Mouse (Mus musculus) midbrain, embryonic 10.5 days (tissue): ENCODE measurements around the gene Tldc1. TPM values are rescaled to one million over a fixed set of nuclear protein-coding genes. Genes with fewer than 3 reads are reported as not detected.

Experiments used
- DNase-seq: peaks from one replicate; pipeline ENCODE4 v3.0.0-alpha.2; 2017; ENCODE audit warnings: low spot score
- H3K27ac ChIP-seq: fragments of 300-500 bp; sonication (generic); replicated peaks from 2 replicates; pipeline ENCODE4 v1.5.1; 2016; ENCODE audit warnings: mild to moderate bottlenecking
- H3K27me3 ChIP-seq: fragments of 300-500 bp; sonication (generic); 2 replicates; pipeline ENCODE4 v1.6.1; 2016; ENCODE audit warnings: low read depth, mild to moderate bottlenecking; ENCODE audit not compliant: poor library complexity, severe bottlenecking
- H3K36me3 ChIP-seq: fragments of 300-500 bp; sonication (generic); 2 replicates; pipeline ENCODE4 v1.6.1; 2016; ENCODE audit warnings: mild to moderate bottlenecking, moderate library complexity
- H3K4me1 ChIP-seq: fragments of 300-500 bp; sonication (generic); 2 replicates; pipeline ENCODE4 v1.6.1; 2016
- H3K4me3 ChIP-seq: fragments of 300-500 bp; sonication (generic); 2 replicates; pipeline ENCODE4 v1.5.1; 2016; ENCODE audit warnings: mild to moderate bottlenecking, moderate library complexity
- H3K9me3 ChIP-seq: fragments of 300-500 bp; sonication (generic); replicated peaks from 2 replicates; pipeline ENCODE4 v1.6.1; 2016; ENCODE audit warnings: mild to moderate bottlenecking
- WGBS: fragments of 180-500 bp; shearing (Covaris S2); methylation state at CpG from one replicate; pipeline ENCODE4 v1.1.7; 2016; 5-methylcytosine and 5-hydroxymethylcytosine counted together
- polyA plus RNA-seq: library from polyadenylated mRNA; unstranded; fragments of >200 nt; fragmentation: Nextera tagmentation; extraction: Ambion mirVana; gene quantifications from 2 replicates; pipeline ENCODE4 v1.2.1, GENCODE M21; 2016

Tldc1 gene
- polyA plus RNA-seq, 1 experiment from 2014 or later = 15.4 TPM

GRCm38 (mm10) chr8:119728351-119728895 is 49.8 kb downstream of the Tldc1 start:
- H3K27me3 ChIP-seq = no peaks in the 10 kb centered on the region
- WGBS = 89% methylated on average over 8 of the region's 8 CpGs
- DNase-seq = no peak
- no peak overlapping the region for H3K27ac ChIP-seq
- peaks cover 9% of the 10 kb centered on the region for H3K4me1 ChIP-seq
- H3K36me3 ChIP-seq = no peaks in the 10 kb centered on the region
- H3K4me3 ChIP-seq = no peak overlapping the region
- H3K9me3 ChIP-seq = no peaks in the 10 kb centered on the region

- Histone ChIP-seq H3K4me3 (no peak overlapping the region), H3K9me3 (no peaks in the 10 kb centered on the region), H3K27me3 (no peaks in the 10 kb centered on the region), H3K4me1 (peaks cover 7% of the 10 kb centered on the region), H3K36me3 (no peaks in the 10 kb centered on the region), H3K27ac (no peak overlapping the region)
- DNase-seq = no peak
- WGBS = 93% methylated on average over 8 of the region's 8 CpGs
These were observed 51.1 kb downstream of the Tldc1 start for GRCm38 (mm10) chr8:119727093-119727492.

- 81% methylated on average over 6 of the region's 6 CpGs for WGBS
- H3K4me1 ChIP-seq = no peaks in the 10 kb centered on the region
- no peak overlapping the region for H3K27ac ChIP-seq
- no peak overlapping the region for H3K4me3 ChIP-seq
- no peak for DNase-seq
- H3K27me3 ChIP-seq = no peaks in the 10 kb centered on the region
- H3K36me3 ChIP-seq = no peaks in the 10 kb centered on the region
- H3K9me3 ChIP-seq = no peaks in the 10 kb centered on the region
These were observed 53.6 kb downstream of the Tldc1 start for GRCm38 (mm10) chr8:119724596-119724995.

- Histone ChIP-seq H3K4me3 (no peak overlapping the region), H3K4me1 (no peaks in the 10 kb centered on the region), H3K9me3 (no peaks in the 10 kb centered on the region), H3K27ac (no peak overlapping the region), H3K27me3 (no peaks in the 10 kb centered on the region), H3K36me3 (no peaks in the 10 kb centered on the region)
- DNase-seq = no peak
- 76% methylated on average over 4 of the region's 4 CpGs for WGBS
These were observed 54.5 kb downstream of the Tldc1 start for GRCm38 (mm10) chr8:119723676-119724075.

- Histone ChIP-seq H3K4me1 (peaks cover 1% of the 10 kb centered on the region; the same call in 1 of the 2 replicates), H3K4me3 (no peak overlapping the region), H3K36me3 (no peaks in the 10 kb centered on the region), H3K27ac (no peak overlapping the region), H3K9me3 (no peaks in the 10 kb centered on the region), H3K27me3 (no peaks in the 10 kb centered on the region)
- no peak for DNase-seq
- 52% methylated on average over 6 of the region's 6 CpGs for WGBS
These were observed 55.9 kb downstream of the Tldc1 start for GRCm38 (mm10) chr8:119722348-119722747.

- 77% methylated on average over 12 of the region's 12 CpGs for WGBS
- H3K27ac ChIP-seq = no peak overlapping the region
- H3K4me3 ChIP-seq = no peak overlapping the region
- H3K4me1 ChIP-seq = peaks cover 22% of the 10 kb centered on the region
- no peak for DNase-seq
- H3K9me3 ChIP-seq = no peaks in the 10 kb centered on the region
- H3K36me3 ChIP-seq = no peaks in the 10 kb centered on the region
- peaks cover 7% of the 10 kb centered on the region; the same call in 1 of the 2 replicates for H3K27me3 ChIP-seq
These were observed 59.2 kb downstream of the Tldc1 start for GRCm38 (mm10) chr8:119719011-119719501.

GRCm38 (mm10) chr8:119717765-119718164 is 60.5 kb downstream of the Tldc1 start:
- no peak overlapping the region for H3K4me3 ChIP-seq
- no peaks in the 10 kb centered on the region for H3K36me3 ChIP-seq
- 59% methylated on average over 9 of the region's 9 CpGs for WGBS
- no peak overlapping the region for H3K27ac ChIP-seq
- peaks cover 7% of the 10 kb centered on the region; the same call in 1 of the 2 replicates for H3K27me3 ChIP-seq
- no peaks in the 10 kb centered on the region for H3K9me3 ChIP-seq
- peaks cover 31% of the 10 kb centered on the region for H3K4me1 ChIP-seq
- peak; percentile 42 for DNase-seq

- no peak for DNase-seq
- H3K9me3 ChIP-seq = no peaks in the 10 kb centered on the region
- no peak overlapping the region for H3K4me3 ChIP-seq
- no peaks in the 10 kb centered on the region for H3K36me3 ChIP-seq
- peaks cover 7% of the 10 kb centered on the region; the same call in 1 of the 2 replicates for H3K27me3 ChIP-seq
- peaks cover 31% of the 10 kb centered on the region for H3K4me1 ChIP-seq
- H3K27ac ChIP-seq = 0 out of 2 replicates have a peak overlapping the region, but pooled peaks have one; percentile 30
These were observed 61.4 kb downstream of the Tldc1 start for GRCm38 (mm10) chr8:119716730-119717299.

- Histone ChIP-seq H3K27me3 (peaks cover 7% of the 10 kb centered on the region; the same call in 1 of the 2 replicates), H3K4me1 (peaks cover 31% of the 10 kb centered on the region), H3K4me3 (no peak overlapping the region), H3K36me3 (no peaks in the 10 kb centered on the region), H3K9me3 (no peaks in the 10 kb centered on the region), H3K27ac (0 out of 2 replicates have a peak overlapping the region, but pooled peaks have one; percentile 28)
- DNase-seq = no peak
- 79% methylated on average over 12 of the region's 12 CpGs for WGBS
These were observed 63.0 kb downstream of the Tldc1 start for GRCm38 (mm10) chr8:119715221-119715620.

GRCm38 (mm10) chr8:119713421-119713820 is 64.8 kb downstream of the Tldc1 start:
- Histone ChIP-seq H3K4me3 (no peak overlapping the region), H3K27me3 (peaks cover 7% of the 10 kb centered on the region; the same call in 1 of the 2 replicates), H3K4me1 (peaks cover 31% of the 10 kb centered on the region), H3K27ac (peak overlapping the region; percentile 2; the same call in 1 of the 2 replicates), H3K9me3 (no peaks in the 10 kb centered on the region), H3K36me3 (no peaks in the 10 kb centered on the region)
- 82% methylated on average over 5 of the region's 5 CpGs for WGBS
- no peak for DNase-seq

GRCm38 (mm10) chr8:119712226-119712625 is 66.0 kb downstream of the Tldc1 start:
- WGBS = 82% methylated on average over 6 of the region's 6 CpGs

More at GRCm38 (mm10) chr8:119712226-119712625, 66.0 kb downstream of the Tldc1 start:
- H3K4me1 ChIP-seq = peaks cover 29% of the 10 kb centered on the region
- no peak overlapping the region for H3K4me3 ChIP-seq
- no peaks in the 10 kb centered on the region for H3K9me3 ChIP-seq
- H3K36me3 ChIP-seq = no peaks in the 10 kb centered on the region
- no peak for DNase-seq
- no peak overlapping the region for H3K27ac ChIP-seq
- peaks cover 7% of the 10 kb centered on the region; the same call in 1 of the 2 replicates for H3K27me3 ChIP-seq
